Mouse (Mus musculus) embryonic facial prominence, embryonic 15.5 days (tissue): Measurements from ENCODE around the gene Actn1. TPM values are rescaled to one million over a fixed set of nuclear protein-coding genes. Genes with fewer than 3 reads are reported as not detected.

Source experiments
- ATAC-seq: fragments of 200-750 bp; cut with Nextera tagmentation; 2 replicates; pipeline ENCODE4 v1.8.0; 2017; ENCODE audit warnings: low read depth, moderate TSS enrichment; ENCODE audit not compliant: insufficient number of reproducible peaks, low FRiP score, low TSS enrichment
- H3K27ac ChIP-seq: fragments of 300-500 bp; sonication (generic); replicated peaks from 2 replicates; pipeline ENCODE4 v1.5.1; 2015; ENCODE audit warnings: mild to moderate bottlenecking, inconsistent platforms
- H3K27me3 ChIP-seq: fragments of 300-500 bp; sonication (generic); 2 replicates; pipeline ENCODE4 v1.6.1; 2015; ENCODE audit warnings: inconsistent platforms
- H3K36me3 ChIP-seq: fragments of 300-500 bp; sonication (generic); 2 replicates; pipeline ENCODE4 v1.6.1; 2015; ENCODE audit warnings: mild to moderate bottlenecking, inconsistent platforms
- H3K4me1 ChIP-seq: fragments of 300-500 bp; sonication (generic); 2 replicates; pipeline ENCODE4 v1.6.1; 2015; ENCODE audit warnings: inconsistent platforms
- H3K4me2 ChIP-seq: fragments of 300-500 bp; sonication (generic); replicated peaks from 2 replicates; pipeline ENCODE4 v1.6.1; 2015; ENCODE audit warnings: mild to moderate bottlenecking, inconsistent platforms
- H3K4me3 ChIP-seq: fragments of 300-500 bp; sonication (generic); replicated peaks from 2 replicates; pipeline ENCODE4 v1.5.1; 2015; ENCODE audit warnings: mild to moderate bottlenecking, inconsistent platforms
- H3K9ac ChIP-seq: fragments of 300-500 bp; sonication (generic); 2 replicates; pipeline ENCODE4 v1.6.1; 2015; ENCODE audit warnings: inconsistent platforms
- H3K9me3 ChIP-seq: fragments of 300-500 bp; sonication (generic); replicated peaks from 2 replicates; pipeline ENCODE4 v1.6.1; 2016; ENCODE audit warnings: inconsistent platforms
- WGBS: fragments of 180-500 bp; shearing (Covaris S2); methylation state at CpG from one replicate; pipeline ENCODE4 v1.1.7; 2015; 5-methylcytosine and 5-hydroxymethylcytosine counted together
- polyA plus RNA-seq: library from polyadenylated mRNA; unstranded; fragments of >200 nt; fragmentation: Nextera tagmentation; extraction: Ambion mirVana; gene quantifications from 2 replicates; pipeline ENCODE4 v1.2.1, GENCODE M21; 2015

The Actn1 gene
- polyA plus RNA-seq, 1 experiment from 2014 or later: 35.6 TPM

GRCm38 (mm10) chr12:80210791-80211612 lies 49.2 kb downstream of the Actn1 start:
- H3K4me3 ChIP-seq: no peak overlapping the region
- ATAC-seq: no peak

GRCm38 (mm10) chr12:80209914-80210313 lies 50.3 kb downstream of the Actn1 start:
- H3K4me2 ChIP-seq: no peak overlapping the region
- no peak overlapping the region for H3K27ac ChIP-seq
- ATAC-seq: no peak
- no peak overlapping the region for H3K9ac ChIP-seq
- no peak overlapping the region for H3K4me3 ChIP-seq
- 65% methylated on average over 4 of the region's 4 CpGs for WGBS
- H3K4me1 ChIP-seq: peaks cover 60% of the 10 kb centered on the region
- H3K9me3 ChIP-seq: no peaks in the 10 kb centered on the region
- H3K27me3 ChIP-seq: no peaks in the 10 kb centered on the region
- peaks cover 14% of the 10 kb centered on the region for H3K36me3 ChIP-seq

More at GRCm38 (mm10) chr12:80210791-80211612, 49.2 kb downstream of the Actn1 start:
- WGBS: 70% methylated on average over 4 of the region's 4 CpGs
- H3K4me1 ChIP-seq: peaks cover 66% of the 10 kb centered on the region
- peak overlapping the region; percentile 58; the same call in 1 of the 2 replicates for H3K27ac ChIP-seq
- H3K9ac ChIP-seq: no peak overlapping the region
- H3K9me3 ChIP-seq: no peaks in the 10 kb centered on the region
- H3K36me3 ChIP-seq: peaks cover 6% of the 10 kb centered on the region
- H3K27me3 ChIP-seq: no peaks in the 10 kb centered on the region
- H3K4me2 ChIP-seq: no peak overlapping the region

DNA sequence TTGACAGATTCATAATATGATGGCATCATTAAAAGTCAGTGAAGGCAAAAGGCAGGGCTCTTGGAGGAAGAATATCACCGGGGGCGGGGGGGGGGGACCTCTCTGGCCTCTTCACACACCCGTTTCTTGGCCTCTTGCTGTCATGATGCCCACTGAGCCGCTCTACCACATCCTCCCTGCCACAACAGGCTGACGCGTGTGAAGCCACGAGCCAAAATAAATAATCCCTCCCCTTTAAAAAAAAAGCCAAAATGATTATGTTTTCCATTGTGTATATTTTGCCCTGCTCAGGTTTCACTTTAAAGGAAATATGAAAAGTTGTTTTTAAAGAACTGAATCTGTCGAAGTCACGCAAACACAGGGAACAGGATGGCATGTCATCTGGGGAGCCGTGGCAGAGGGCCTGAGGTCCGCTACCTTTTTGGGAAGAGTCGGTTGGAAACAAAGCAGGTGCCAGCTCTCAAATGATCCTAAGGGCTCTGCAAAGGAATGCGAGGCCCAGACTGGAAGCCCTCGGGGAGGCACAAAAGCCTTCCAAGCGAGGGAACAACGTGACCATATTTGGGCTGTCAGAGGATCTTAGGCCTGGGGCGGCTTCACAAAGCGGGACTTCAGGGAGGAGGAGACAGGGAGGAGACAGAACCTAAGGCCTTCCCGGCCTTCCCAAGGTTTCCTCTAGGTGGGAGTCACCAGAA lies 51.9 kb downstream of the Actn1 start:
- no peaks in the 10 kb centered on the region for H3K9me3 ChIP-seq
- H3K27ac ChIP-seq: peak overlapping the region; percentile 68
- no peak overlapping the region for H3K4me3 ChIP-seq
- whole genome bisulfite sequencing: 30% methylated on average over 19 of the region's 19 CpGs
- no peak overlapping the region for H3K9ac ChIP-seq
- peaks cover 58% of the 10 kb centered on the region for H3K4me1 ChIP-seq
- peak; percentile 24; the same call in 1 of the 2 replicates for ATAC-seq
- no peaks in the 10 kb centered on the region for H3K27me3 ChIP-seq
- H3K36me3 ChIP-seq: peaks cover 30% of the 10 kb centered on the region
- no peak overlapping the region for H3K4me2 ChIP-seq

GRCm38 (mm10) chr12:80203284-80203683 lies 56.9 kb downstream of the Actn1 start:
- no peak overlapping the region for H3K4me2 ChIP-seq
- H3K36me3 ChIP-seq: peaks cover 40% of the 10 kb centered on the region
- H3K27ac ChIP-seq: 0 out of 2 replicates have a peak overlapping the region, but pooled peaks have one; percentile 22
- peaks cover 22% of the 10 kb centered on the region for H3K4me1 ChIP-seq
- WGBS: 58% methylated on average over 4 of the region's 4 CpGs
- H3K4me3 ChIP-seq: no peak overlapping the region
- no peaks in the 10 kb centered on the region for H3K27me3 ChIP-seq
- H3K9ac ChIP-seq: no peak overlapping the region
- no peaks in the 10 kb centered on the region for H3K9me3 ChIP-seq
- ATAC-seq: no peak; the same call in 1 of the 2 replicates

DNA sequence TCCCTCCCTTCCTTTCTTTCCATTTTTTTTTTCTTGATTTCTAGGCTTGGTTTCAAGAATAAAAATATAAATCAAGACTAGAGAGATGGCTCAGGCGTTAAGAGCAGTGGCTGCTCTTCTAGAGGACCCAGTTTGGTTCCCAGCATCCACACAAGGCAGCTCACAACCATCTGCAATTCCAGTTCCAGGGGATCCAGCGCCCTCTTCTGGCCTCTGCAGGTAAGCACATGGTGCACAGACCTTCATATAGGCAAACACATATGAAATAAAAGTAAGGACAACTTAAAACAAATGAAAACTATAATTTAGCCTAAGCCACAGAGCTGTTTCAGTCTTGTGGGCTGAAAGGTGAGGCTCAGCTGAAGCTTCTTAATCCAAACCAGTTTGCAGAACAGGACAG lies 60.4 kb downstream of the Actn1 start:
- no peak for ATAC-seq
- H3K9ac ChIP-seq: no peak overlapping the region
- H3K27me3 ChIP-seq: no peaks in the 10 kb centered on the region
- 76% methylated on average over 2 of the region's 2 CpGs for WGBS
- peaks cover 21% of the 10 kb centered on the region for H3K4me1 ChIP-seq
- H3K36me3 ChIP-seq: peaks cover 51% of the 10 kb centered on the region
- no peaks in the 10 kb centered on the region for H3K9me3 ChIP-seq
- no peak overlapping the region for H3K4me3 ChIP-seq
- no peak overlapping the region for H3K4me2 ChIP-seq
- H3K27ac ChIP-seq: no peak overlapping the region

GRCm38 (mm10) chr12:80198487-80198886 lies 61.7 kb downstream of the Actn1 start:
- no peak overlapping the region for H3K4me2 ChIP-seq
- ATAC-seq: no peak
- 17% methylated on average over 3 of the region's 3 CpGs for WGBS
- H3K4me3 ChIP-seq: no peak overlapping the region
- H3K27me3 ChIP-seq: no peaks in the 10 kb centered on the region
- no peaks in the 10 kb centered on the region for H3K9me3 ChIP-seq
- H3K9ac ChIP-seq: no peak overlapping the region
- peaks cover 44% of the 10 kb centered on the region for H3K36me3 ChIP-seq
- peak overlapping the region; percentile 44; the same call in 1 of the 2 replicates for H3K27ac ChIP-seq
- peaks cover 10% of the 10 kb centered on the region for H3K4me1 ChIP-seq

DNA sequence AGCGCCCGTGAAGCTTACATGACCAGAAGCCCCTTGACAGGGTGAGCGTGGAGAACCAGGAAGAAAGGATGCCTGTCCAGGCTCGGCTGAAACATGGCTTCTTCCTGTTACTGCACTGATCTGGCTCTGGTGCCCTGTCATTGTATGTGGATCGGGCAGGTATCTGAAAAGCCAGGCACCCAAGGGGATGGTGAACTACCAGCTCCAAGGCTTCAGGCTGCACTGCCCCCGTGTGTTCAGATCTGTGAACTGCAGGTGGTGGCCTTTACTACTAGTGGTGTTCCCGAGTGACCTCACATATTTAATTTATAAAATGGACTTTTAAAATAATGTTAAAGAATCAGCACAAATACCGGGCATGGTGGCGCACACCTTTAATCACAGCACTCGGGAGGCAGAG lies 62.8 kb downstream of the Actn1 start:
- no peaks in the 10 kb centered on the region; the same call in 1 of the 2 replicates for H3K4me1 ChIP-seq
- no peak overlapping the region for H3K27ac ChIP-seq
- H3K27me3 ChIP-seq: no peaks in the 10 kb centered on the region
- no peak for ATAC-seq
- H3K36me3 ChIP-seq: peaks cover 51% of the 10 kb centered on the region
- H3K4me3 ChIP-seq: no peak overlapping the region
- 79% methylated on average over 10 of the region's 10 CpGs for WGBS
- H3K9ac ChIP-seq: no peak overlapping the region
- no peak overlapping the region for H3K4me2 ChIP-seq
- no peaks in the 10 kb centered on the region for H3K9me3 ChIP-seq

GRCm38 (mm10) chr12:80191806-80192205 lies 68.4 kb downstream of the Actn1 start:
- H3K36me3 ChIP-seq: peaks cover 82% of the 10 kb centered on the region

DNA sequence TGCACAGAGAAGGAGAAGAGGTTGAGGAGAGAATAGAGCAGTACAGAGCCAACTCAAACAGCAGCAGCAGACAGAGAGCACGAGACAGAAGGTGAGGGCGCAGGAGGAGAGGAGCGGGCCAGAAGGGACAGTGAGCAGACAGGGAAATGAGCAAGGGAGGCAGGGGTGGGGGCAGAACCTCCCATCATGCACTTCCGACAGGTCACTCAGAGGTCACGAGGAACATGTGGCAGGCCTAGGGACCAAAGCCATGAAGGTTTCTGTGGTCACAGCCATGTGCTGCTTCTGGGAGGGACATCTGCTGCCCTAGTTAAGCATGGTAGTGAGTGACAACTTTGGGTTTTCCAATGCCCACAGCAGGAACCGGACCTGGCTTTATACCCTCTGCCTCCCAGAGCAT lies 68.8 kb downstream of the Actn1 start:
- no peak overlapping the region for H3K27ac ChIP-seq
- H3K27me3 ChIP-seq: no peaks in the 10 kb centered on the region
- no peaks in the 10 kb centered on the region for H3K4me1 ChIP-seq
- no peak for ATAC-seq
- H3K9ac ChIP-seq: no peak overlapping the region
- no peaks in the 10 kb centered on the region for H3K9me3 ChIP-seq
- peaks cover 81% of the 10 kb centered on the region for H3K36me3 ChIP-seq
- WGBS: 76% methylated on average over 6 of the region's 6 CpGs
- no peak overlapping the region for H3K4me3 ChIP-seq
- H3K4me2 ChIP-seq: no peak overlapping the region

More at GRCm38 (mm10) chr12:80191806-80192205, 68.4 kb downstream of the Actn1 start:
- 71% methylated on average over 5 of the region's 5 CpGs for WGBS
- no peaks in the 10 kb centered on the region for H3K9me3 ChIP-seq
- H3K4me3 ChIP-seq: no peak overlapping the region
- H3K4me2 ChIP-seq: no peak overlapping the region
- ATAC-seq: no peak
- H3K4me1 ChIP-seq: no peaks in the 10 kb centered on the region
- no peak overlapping the region for H3K27ac ChIP-seq
- H3K27me3 ChIP-seq: no peaks in the 10 kb centered on the region
- H3K9ac ChIP-seq: no peak overlapping the region

DNA sequence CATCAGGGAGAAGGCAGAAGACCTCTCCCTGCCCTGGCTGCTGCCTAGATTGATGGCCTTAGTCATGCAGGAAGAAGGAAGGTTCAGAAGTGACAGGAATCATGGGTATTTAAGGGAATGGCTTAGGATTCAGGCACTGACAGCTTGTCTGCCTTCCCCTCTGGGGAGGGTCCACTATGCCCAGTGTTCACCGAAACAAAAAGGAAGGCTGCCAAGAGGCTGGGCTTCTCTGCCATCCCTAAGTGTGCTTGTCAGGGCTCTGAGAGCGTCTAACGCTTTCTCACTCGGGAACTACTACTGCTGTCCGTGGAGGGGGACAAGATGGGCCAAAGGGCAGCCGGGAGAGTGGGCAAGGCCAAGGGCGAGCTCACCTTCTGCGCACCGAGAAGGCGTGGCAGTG lies 69.3 kb downstream of the Actn1 start:
- 90% methylated on average over 10 of the region's 10 CpGs for WGBS

DNA sequence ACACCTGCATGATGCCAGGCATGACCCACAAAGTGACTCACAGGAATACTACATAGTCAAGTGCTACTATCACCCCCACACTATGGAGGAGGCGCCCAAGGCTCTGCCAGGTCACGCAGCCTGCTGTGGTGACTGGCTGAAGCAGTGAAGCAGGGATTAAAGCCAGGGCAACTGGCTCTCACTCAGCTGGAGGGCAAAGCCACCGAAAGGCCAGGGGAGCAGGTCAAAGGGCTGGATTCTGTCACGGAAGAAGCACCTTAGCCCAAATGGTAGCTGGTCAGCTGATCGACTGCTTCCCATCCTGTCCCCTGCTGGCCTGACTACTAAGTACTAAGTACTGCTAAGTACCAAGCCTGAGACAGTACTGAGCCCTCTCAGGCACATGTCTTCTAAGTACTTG lies 76.1 kb downstream of the Actn1 start:
- H3K4me1 ChIP-seq: no peaks in the 10 kb centered on the region
- 87% methylated on average over 5 of the region's 5 CpGs for WGBS
- no peaks in the 10 kb centered on the region for H3K9me3 ChIP-seq
- no peak for ATAC-seq
- no peaks in the 10 kb centered on the region for H3K27me3 ChIP-seq
- no peak overlapping the region for H3K4me3 ChIP-seq
- H3K27ac ChIP-seq: no peak overlapping the region
- H3K9ac ChIP-seq: no peak overlapping the region
- H3K36me3 ChIP-seq: peaks cover 71% of the 10 kb centered on the region
- no peak overlapping the region for H3K4me2 ChIP-seq

More for the DNA sequence above, 69.3 kb downstream of the Actn1 start:
- no peaks in the 10 kb centered on the region for H3K4me1 ChIP-seq
- no peak overlapping the region for H3K4me3 ChIP-seq
- no peak for ATAC-seq
- no peaks in the 10 kb centered on the region for H3K9me3 ChIP-seq
- no peak overlapping the region for H3K4me2 ChIP-seq
- H3K9ac ChIP-seq: no peak overlapping the region
- H3K27ac ChIP-seq: no peak overlapping the region
- H3K36me3 ChIP-seq: peaks cover 81% of the 10 kb centered on the region
- H3K27me3 ChIP-seq: no peaks in the 10 kb centered on the region
